Mouse (Mus musculus) left cerebral cortex, postnatal 14 days (tissue): ENCODE measurements around the gene Atp8b3. TPM values are rescaled to one million over a fixed set of nuclear protein-coding genes. Genes with fewer than 3 reads are reported as not detected.

Experiments used
- DNase-seq, 2 experiments: peaks; one replicate each; pipeline ENCODE4 v3.0.0; 2021 to 2022; ENCODE audit warnings: low spot score in 2 of 2, mixed read lengths in 1 of 2
- intact Hi-C: fragments of 180-260 bp; cut with DNase I; formaldehyde crosslinking; loops from one replicate; pipeline ENCODE4 v1.15.1; 2025
- total RNA-seq, 2 experiments: library from RNA; stranded (reverse); gene quantifications; 2 replicates each; pipeline ENCODE4 v1.2.3; 2021

Gene Atp8b3
- total RNA-seq, 2 experiments from 2014 or later: 0.15 TPM

GRCm38 (mm10) chr10:80486862-80487379, 52.0 kb downstream of the Atp8b3 start:
- intact Hi-C loops: no loop called here
- no peak for DNase-seq

GRCm38 (mm10) chr10:80481002-80481401, 57.9 kb downstream of the Atp8b3 start:
- intact Hi-C loops: no loop called here
- no peak for DNase-seq

- intact Hi-C loops: no loop called here
- DNase-seq: no peak
Measured at GRCm38 (mm10) chr10:80478531-80478930, 60.4 kb downstream of the Atp8b3 start.

DNA sequence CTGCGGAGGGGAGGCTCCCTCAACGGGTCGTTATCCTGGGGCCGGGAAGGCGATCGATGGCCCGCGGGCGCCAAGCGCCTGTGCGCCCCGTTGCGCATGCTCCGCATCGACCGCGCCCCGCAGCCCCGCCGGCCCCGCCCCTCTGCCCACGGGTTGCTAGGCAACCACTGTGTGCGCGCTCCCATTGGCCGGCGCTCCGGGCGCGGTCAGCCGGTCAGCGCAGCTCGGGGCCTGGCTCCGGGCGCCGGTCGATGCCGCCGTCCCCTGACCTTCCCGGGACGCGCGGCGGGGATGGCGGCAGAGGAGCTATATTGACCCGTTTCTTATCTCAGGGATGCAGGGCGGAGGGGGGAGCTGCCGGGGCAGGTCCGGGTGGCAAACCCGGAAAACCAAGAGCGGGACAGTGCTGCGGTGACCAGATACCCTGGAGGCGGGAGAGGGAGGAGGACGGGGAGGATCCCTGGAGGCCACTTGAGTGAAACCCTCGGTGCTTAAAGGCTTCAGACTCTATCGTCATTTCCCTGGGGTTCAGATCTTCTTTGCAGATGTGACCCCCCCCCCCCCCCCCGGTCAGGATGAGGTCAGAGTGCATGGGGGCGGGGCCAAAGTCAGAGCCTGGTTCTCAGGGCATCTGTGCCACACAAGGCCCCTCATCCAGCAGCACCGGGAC, 63.5 kb downstream of the Atp8b3 start:
- intact Hi-C loops: no loop called here
- peak; percentile 79 to 90 for DNase-seq

Other genes starting within 250 kb of the Atp8b3 start
- gene Rps15, start 246.7 kb downstream of the Atp8b3 start, total RNA-seq: 100 to 1,000 TPM; 743 to 795 TPM
- gene Apc2, start 243.1 kb downstream of the Atp8b3 start, total RNA-seq: 100 to 1,000 TPM; 131 to 139 TPM
- gene 2310011J03Rik, start 218.6 kb downstream of the Atp8b3 start, total RNA-seq: 10 to 100 TPM; 21.2 to 25.5 TPM
- gene Pcsk4, start 209.6 kb downstream of the Atp8b3 start, total RNA-seq: 1 to 10 TPM; 4.9 to 5.7 TPM
- gene Reep6, start 209.2 kb downstream of the Atp8b3 start, total RNA-seq: 10 to 100 TPM in 1 of 2 experiments, 1 to 10 TPM in 1; 8.6 to 10.1 TPM
- gene Adamtsl5, start 190.7 kb downstream of the Atp8b3 start, total RNA-seq: 1 to 10 TPM; 2.0 to 4.2 TPM
- gene Plk5, start 182.7 kb downstream of the Atp8b3 start, total RNA-seq: 10 to 100 TPM in 1 of 2 experiments, 1 to 10 TPM in 1; 7.6 to 10.6 TPM
- 10 to 100 TPM; 19.9 to 24.1 TPM for gene Mex3d, start 151.5 kb downstream of the Atp8b3 start, total RNA-seq
- gene Mbd3, start 139.6 kb downstream of the Atp8b3 start, total RNA-seq: 100 to 1,000 TPM; 122 to 134 TPM
- gene Uqcr11, start 132.3 kb downstream of the Atp8b3 start, total RNA-seq: 100 to 1,000 TPM; 587 to 604 TPM
- 10 to 100 TPM; 26.6 to 29.1 TPM for gene Tcf3, start 105.5 kb downstream of the Atp8b3 start, total RNA-seq
- gene Onecut3, start 44.3 kb downstream of the Atp8b3 start, total RNA-seq: not detected
- gene Rexo1, start 22.4 kb upstream of the Atp8b3 start, total RNA-seq: 10 to 100 TPM; 44.5 to 46.3 TPM
- gene Klf16, start 38.2 kb upstream of the Atp8b3 start, total RNA-seq: 10 to 100 TPM; 46.7 to 48.0 TPM
- gene Abhd17a, start 51.2 kb upstream of the Atp8b3 start, total RNA-seq: 100 to 1,000 TPM; 212 to 220 TPM
- 10 to 100 TPM; 35.8 to 39.3 TPM for gene Scamp4, start 63.7 kb upstream of the Atp8b3 start, total RNA-seq
- gene Adat3, start 63.8 kb upstream of the Atp8b3 start, total RNA-seq: 1 to 10 TPM; 2.8 TPM
- 1 to 10 TPM; 2.6 to 2.8 TPM for gene Gm49322, start 66.9 kb upstream of the Atp8b3 start, total RNA-seq
- 100 to 1,000 TPM; 188 to 196 TPM for gene Csnk1g2, start 83.7 kb upstream of the Atp8b3 start, total RNA-seq
- gene Btbd2, start 117.9 kb upstream of the Atp8b3 start, total RNA-seq: 10 to 100 TPM; 88.3 to 93.5 TPM
- gene Mknk2, start 139.0 kb upstream of the Atp8b3 start, total RNA-seq: 10 to 100 TPM; 38.4 to 46.7 TPM
- gene Mob3a, start 162.9 kb upstream of the Atp8b3 start, total RNA-seq: 10 to 100 TPM; 15.0 to 20.2 TPM
- 10 to 100 TPM; 52.8 to 55.3 TPM for gene Izumo4, start 163.1 kb upstream of the Atp8b3 start, total RNA-seq
- gene Ap3d1, start 203.1 kb upstream of the Atp8b3 start, total RNA-seq: 100 to 1,000 TPM; 143 to 147 TPM
- 10 to 100 TPM; 59.1 to 66.7 TPM for gene Dot1l, start 216.1 kb upstream of the Atp8b3 start, total RNA-seq